Mouse (Mus musculus): ENCODE results near the gene Gk2. TPM values are rescaled to one million over a fixed set of nuclear protein-coding genes. Genes with fewer than 3 reads are reported as not detected.

Gk2 gene
- polyA plus RNA-seq, 1 experiment = not detected

GRCm38 (mm10) chr5:97466430-97467158 is 9.8 kb upstream of the Gk2 start:
- no peak for DNase-seq (ENCODE audit: low read depth in 1 of 2, low spot score in 2 of 2)
- H3K36me3 ChIP-seq (ENCODE audit: control insufficient read depth, insufficient read depth, low read length) = no peaks in the 10 kb centered on the region
- no peak overlapping the region for H3K4me3 ChIP-seq (ENCODE audit: extremely low read depth, insufficient read depth, insufficient read length)
- TF ChIP-seq CTCF (IDR thresholded peaks at IDR 0.05; ENCODE audit: extremely low read depth, insufficient read depth, insufficient read length, insufficient replicate concordance) (no peak), POLR2A (IDR thresholded peaks at IDR 0.05; ENCODE audit: low read depth, low read length) (no peak)
- no peaks in the 10 kb centered on the region for H3K27me3 ChIP-seq (ENCODE audit: control insufficient read depth, insufficient read depth, low read length)
- no peaks in the 10 kb centered on the region for H3K4me1 ChIP-seq (ENCODE audit: control insufficient read depth, insufficient read depth, insufficient read length)
- 88% methylated on average over 10 of the region's 10 CpGs for WGBS
- H3K27ac ChIP-seq (ENCODE audit: insufficient read depth, low read length) = no peak overlapping the region

- H3K4me1 ChIP-seq (ENCODE audit: control insufficient read depth, insufficient read depth, insufficient read length) = no peaks in the 10 kb centered on the region
- no peaks in the 10 kb centered on the region for H3K36me3 ChIP-seq (ENCODE audit: control insufficient read depth, insufficient read depth, low read length)
- DNase-seq (ENCODE audit: low read depth in 1 of 2, low spot score in 2 of 2) = no peak
- WGBS = 89% methylated on average over 3 of the region's 3 CpGs
- H3K4me3 ChIP-seq (ENCODE audit: extremely low read depth, insufficient read depth, insufficient read length) = no peak overlapping the region
- TF ChIP-seq CTCF (IDR thresholded peaks at IDR 0.05; ENCODE audit: extremely low read depth, insufficient read depth, insufficient read length, insufficient replicate concordance) = no peak
- TF ChIP-seq POLR2A (IDR thresholded peaks at IDR 0.05; ENCODE audit: low read depth, low read length) = no peak
- H3K27me3 ChIP-seq (ENCODE audit: control insufficient read depth, insufficient read depth, low read length) = no peaks in the 10 kb centered on the region
- H3K27ac ChIP-seq (ENCODE audit: insufficient read depth, low read length) = no peak overlapping the region
Observed at GRCm38 (mm10) chr5:97465956-97466355, 9.1 kb upstream of the Gk2 start.

- no peak for DNase-seq (ENCODE audit: low read depth in 1 of 2, low spot score in 2 of 2)
- H3K4me3 ChIP-seq (ENCODE audit: extremely low read depth, insufficient read depth, insufficient read length) = no peak overlapping the region
- H3K4me1 ChIP-seq (ENCODE audit: control insufficient read depth, insufficient read depth, insufficient read length) = no peaks in the 10 kb centered on the region
- H3K36me3 ChIP-seq (ENCODE audit: control insufficient read depth, insufficient read depth, low read length) = no peaks in the 10 kb centered on the region
- WGBS = 93% methylated on average over 3 of the region's 3 CpGs
- TF ChIP-seq POLR2A (IDR thresholded peaks at IDR 0.05; ENCODE audit: low read depth, low read length) = no peak
- TF ChIP-seq CTCF (IDR thresholded peaks at IDR 0.05; ENCODE audit: extremely low read depth, insufficient read depth, insufficient read length, insufficient replicate concordance) = no peak
- no peak overlapping the region for H3K27ac ChIP-seq (ENCODE audit: insufficient read depth, low read length)
- no peaks in the 10 kb centered on the region for H3K27me3 ChIP-seq (ENCODE audit: control insufficient read depth, insufficient read depth, low read length)
Observed at GRCm38 (mm10) chr5:97462856-97463255, 6.0 kb upstream of the Gk2 start.

- no peak overlapping the region for H3K4me3 ChIP-seq (ENCODE audit: extremely low read depth, insufficient read depth, insufficient read length)
- H3K36me3 ChIP-seq (ENCODE audit: control insufficient read depth, insufficient read depth, low read length) = no peaks in the 10 kb centered on the region
- no peaks in the 10 kb centered on the region for H3K27me3 ChIP-seq (ENCODE audit: control insufficient read depth, insufficient read depth, low read length)
- WGBS = 82% methylated on average over 4 of the region's 4 CpGs
- no peak overlapping the region for H3K27ac ChIP-seq (ENCODE audit: insufficient read depth, low read length)
- DNase-seq (ENCODE audit: low read depth in 1 of 2, low spot score in 2 of 2) = no peak
- no peaks in the 10 kb centered on the region for H3K4me1 ChIP-seq (ENCODE audit: control insufficient read depth, insufficient read depth, insufficient read length)
- no peak for TF ChIP-seq POLR2A (IDR thresholded peaks at IDR 0.05; ENCODE audit: low read depth, low read length)
- TF ChIP-seq CTCF (IDR thresholded peaks at IDR 0.05; ENCODE audit: extremely low read depth, insufficient read depth, insufficient read length, insufficient replicate concordance) = no peak
Observed at GRCm38 (mm10) chr5:97451451-97451850, 5.4 kb downstream of the Gk2 start.

- DNase-seq (ENCODE audit: low read depth in 1 of 2, low spot score in 2 of 2) = no peak
- Histone ChIP-seq H3K4me3 (ENCODE audit: extremely low read depth, insufficient read depth, insufficient read length) (no peak overlapping the region), H3K27ac (ENCODE audit: insufficient read depth, low read length) (no peak overlapping the region), H3K27me3 (ENCODE audit: control insufficient read depth, insufficient read depth, low read length) (no peaks in the 10 kb centered on the region), H3K4me1 (ENCODE audit: control insufficient read depth, insufficient read depth, insufficient read length) (no peaks in the 10 kb centered on the region), H3K36me3 (ENCODE audit: control insufficient read depth, insufficient read depth, low read length) (no peaks in the 10 kb centered on the region)
- TF ChIP-seq CTCF (IDR thresholded peaks at IDR 0.05; ENCODE audit: extremely low read depth, insufficient read depth, insufficient read length, insufficient replicate concordance) (no peak), POLR2A (IDR thresholded peaks at IDR 0.05; ENCODE audit: low read depth, low read length) (no peak)
- 78% methylated on average over 1 of the region's 1 CpGs for WGBS
Observed at GRCm38 (mm10) chr5:97444191-97444590, 12.6 kb downstream of the Gk2 start.

GRCm38 (mm10) chr5:97432512-97432911 is 24.3 kb downstream of the Gk2 start:
- no peaks in the 10 kb centered on the region for H3K27me3 ChIP-seq (ENCODE audit: control insufficient read depth, insufficient read depth, low read length)
- H3K4me1 ChIP-seq (ENCODE audit: control insufficient read depth, insufficient read depth, insufficient read length) = no peaks in the 10 kb centered on the region
- no peak for TF ChIP-seq CTCF (IDR thresholded peaks at IDR 0.05; ENCODE audit: extremely low read depth, insufficient read depth, insufficient read length, insufficient replicate concordance)
- no peak for TF ChIP-seq POLR2A (IDR thresholded peaks at IDR 0.05; ENCODE audit: low read depth, low read length)
- WGBS = 90% methylated on average over 2 of the region's 2 CpGs
- DNase-seq (ENCODE audit: low read depth in 1 of 2, low spot score in 2 of 2) = no peak
- no peaks in the 10 kb centered on the region for H3K36me3 ChIP-seq (ENCODE audit: control insufficient read depth, insufficient read depth, low read length)
- no peak overlapping the region for H3K4me3 ChIP-seq (ENCODE audit: extremely low read depth, insufficient read depth, insufficient read length)
- H3K27ac ChIP-seq (ENCODE audit: insufficient read depth, low read length) = no peak overlapping the region

- no peak for TF ChIP-seq CTCF (IDR thresholded peaks at IDR 0.05; ENCODE audit: extremely low read depth, insufficient read depth, insufficient read length, insufficient replicate concordance)
- no peak for TF ChIP-seq POLR2A (IDR thresholded peaks at IDR 0.05; ENCODE audit: low read depth, low read length)
- WGBS = 89% methylated on average over 9 of the region's 9 CpGs
- no peaks in the 10 kb centered on the region for H3K36me3 ChIP-seq (ENCODE audit: control insufficient read depth, insufficient read depth, low read length)
- H3K4me1 ChIP-seq (ENCODE audit: control insufficient read depth, insufficient read depth, insufficient read length) = no peaks in the 10 kb centered on the region
- DNase-seq (ENCODE audit: low read depth in 1 of 2, low spot score in 2 of 2) = no peak
- H3K27ac ChIP-seq (ENCODE audit: insufficient read depth, low read length) = no peak overlapping the region
- no peak overlapping the region for H3K4me3 ChIP-seq (ENCODE audit: extremely low read depth, insufficient read depth, insufficient read length)
- no peaks in the 10 kb centered on the region for H3K27me3 ChIP-seq (ENCODE audit: control insufficient read depth, insufficient read depth, low read length)
Observed at GRCm38 (mm10) chr5:97429976-97430375, 26.8 kb downstream of the Gk2 start.
